Mouse (Mus musculus): Measurements from ENCODE around the gene Acsl5. TPM values are rescaled to one million over a fixed set of nuclear protein-coding genes. Genes with fewer than 3 reads are reported as not detected.

The Acsl5 gene
- polyA plus RNA-seq, 1 experiment from 2014 or later: 20.3 TPM

DNA sequence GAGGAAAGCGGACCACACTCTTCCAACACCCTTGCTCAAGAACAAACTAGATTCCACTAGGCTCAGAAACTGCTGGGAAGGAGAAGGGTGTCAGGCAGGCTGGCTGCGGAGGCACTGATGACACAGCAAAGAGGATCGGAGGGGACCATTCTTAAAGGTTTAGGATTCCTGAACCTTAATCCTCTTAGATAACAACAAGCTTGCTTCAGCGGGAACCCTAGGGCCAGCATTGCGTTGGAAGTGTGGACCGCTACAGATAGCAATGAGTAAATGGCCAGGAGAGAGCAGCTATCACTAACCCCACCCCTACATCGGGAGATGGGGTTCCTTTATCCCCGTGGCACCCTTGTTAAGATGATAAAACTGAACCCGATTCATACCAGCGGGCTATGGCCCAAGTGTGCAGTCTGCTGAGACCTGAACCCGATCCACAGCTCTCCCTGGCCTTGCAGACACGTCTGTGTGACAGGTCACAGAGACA lies 33.0 kb upstream of the Acsl5 start:
- H3K36me3 ChIP-seq: no peaks in the 10 kb centered on the region
- no peaks in the 10 kb centered on the region for H3K9me3 ChIP-seq
- H3K9ac ChIP-seq: no peak overlapping the region
- H3K4me2 ChIP-seq (replicated peaks): peak overlapping the region; percentile 59
- no peak overlapping the region for H3K27ac ChIP-seq
- H3K4me3 ChIP-seq: peak overlapping the region; percentile 31; the same call in 1 of the 2 replicates
- H3K27me3 ChIP-seq (replicated peaks): no peaks in the 10 kb centered on the region; the same call in 1 of the 2 replicates
- WGBS: 34% methylated on average over 12 of the region's 12 CpGs
- H3K4me1 ChIP-seq: no peaks in the 10 kb centered on the region
- ATAC-seq (ENCODE audit: low FRiP score, low read depth): no peak

GRCm38 (mm10) chr19:55219359-55219758 lies 32.4 kb upstream of the Acsl5 start:
- Histone ChIP-seq H3K27ac (no peak overlapping the region), H3K36me3 (no peaks in the 10 kb centered on the region), H3K27me3 (replicated peaks) (no peaks in the 10 kb centered on the region; the same call in 1 of the 2 replicates), H3K4me1 (no peaks in the 10 kb centered on the region), H3K9ac (no peak overlapping the region), H3K9me3 (no peaks in the 10 kb centered on the region), H3K4me3 (no peak overlapping the region), H3K4me2 (replicated peaks) (no peak overlapping the region)
- WGBS: 83% methylated on average over 8 of the region's 8 CpGs
- ATAC-seq (ENCODE audit: low FRiP score, low read depth): no peak

- Histone ChIP-seq H3K9me3 (no peaks in the 10 kb centered on the region), H3K4me1 (no peaks in the 10 kb centered on the region), H3K4me2 (replicated peaks) (no peak overlapping the region), H3K27ac (no peak overlapping the region), H3K9ac (no peak overlapping the region), H3K36me3 (no peaks in the 10 kb centered on the region), H3K27me3 (replicated peaks) (no peaks in the 10 kb centered on the region; the same call in 1 of the 2 replicates), H3K4me3 (no peak overlapping the region)
- ATAC-seq (ENCODE audit: low FRiP score, low read depth): no peak
- WGBS: 87% methylated on average over 6 of the region's 6 CpGs
Observed at GRCm38 (mm10) chr19:55221208-55221607, 30.5 kb upstream of the Acsl5 start.

GRCm38 (mm10) chr19:55222268-55222667 lies 29.5 kb upstream of the Acsl5 start:
- Histone ChIP-seq H3K9ac (no peak overlapping the region), H3K36me3 (no peaks in the 10 kb centered on the region), H3K9me3 (no peaks in the 10 kb centered on the region), H3K27me3 (replicated peaks) (no peaks in the 10 kb centered on the region; the same call in 1 of the 2 replicates), H3K4me3 (no peak overlapping the region), H3K4me2 (replicated peaks) (no peak overlapping the region), H3K4me1 (no peaks in the 10 kb centered on the region), H3K27ac (no peak overlapping the region)
- ATAC-seq (ENCODE audit: low FRiP score, low read depth): no peak
- WGBS: 89% methylated on average over 9 of the region's 9 CpGs

DNA sequence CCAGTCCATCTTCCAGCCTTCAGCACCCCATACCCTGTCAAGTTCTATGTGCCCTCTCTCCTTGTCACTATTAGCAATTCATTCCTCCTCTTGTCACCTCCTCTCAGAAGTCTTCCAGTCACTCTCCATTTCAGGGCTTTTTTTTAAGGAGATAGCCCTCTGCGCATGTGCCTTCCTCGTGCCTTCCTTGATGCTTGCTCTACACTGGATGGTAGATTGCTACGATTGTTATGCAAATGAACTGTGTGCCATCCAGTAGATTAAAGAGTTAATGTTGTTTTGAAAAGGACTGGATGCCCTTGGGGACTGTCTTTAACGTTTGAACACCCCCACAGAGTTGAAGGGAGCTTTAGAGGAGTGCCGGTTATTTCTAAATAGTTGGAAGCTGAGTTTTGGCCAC lies 25.1 kb upstream of the Acsl5 start:
- Histone ChIP-seq H3K27me3 (replicated peaks) (no peaks in the 10 kb centered on the region), H3K4me1 (no peaks in the 10 kb centered on the region), H3K4me2 (replicated peaks) (no peak overlapping the region), H3K36me3 (no peaks in the 10 kb centered on the region), H3K9ac (no peak overlapping the region), H3K4me3 (no peak overlapping the region), H3K9me3 (no peaks in the 10 kb centered on the region), H3K27ac (no peak overlapping the region)
- ATAC-seq (ENCODE audit: low FRiP score, low read depth): no peak
- 65% methylated on average over 5 of the region's 5 CpGs for WGBS

DNA sequence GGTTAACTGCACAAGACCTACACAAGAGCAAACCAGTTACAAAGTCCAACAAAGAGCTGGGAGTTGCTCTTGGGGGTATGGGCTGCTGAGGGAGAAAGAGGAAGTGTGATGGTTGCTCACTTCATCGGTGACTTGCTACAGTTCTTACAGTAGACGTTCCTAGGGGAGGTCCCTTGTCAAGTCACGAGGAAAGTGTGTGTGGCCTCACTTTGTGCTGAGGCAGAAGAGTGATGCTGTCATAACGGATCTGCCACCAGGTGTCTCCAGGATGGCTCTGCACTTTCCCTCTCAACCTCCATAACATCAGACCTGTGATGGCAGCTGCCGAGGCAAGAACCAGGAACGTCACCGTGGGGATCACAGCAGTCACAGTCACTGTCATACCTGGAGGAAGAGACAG lies 24.6 kb upstream of the Acsl5 start:
- 90% methylated on average over 7 of the region's 7 CpGs for WGBS
- H3K4me3 ChIP-seq: no peak overlapping the region
- H3K27ac ChIP-seq: no peak overlapping the region
- no peaks in the 10 kb centered on the region for H3K4me1 ChIP-seq
- no peak overlapping the region for H3K9ac ChIP-seq
- H3K27me3 ChIP-seq (replicated peaks): no peaks in the 10 kb centered on the region
- no peaks in the 10 kb centered on the region for H3K36me3 ChIP-seq
- no peak overlapping the region for H3K4me2 ChIP-seq (replicated peaks)
- no peaks in the 10 kb centered on the region for H3K9me3 ChIP-seq
- ATAC-seq (ENCODE audit: low FRiP score, low read depth): no peak

GRCm38 (mm10) chr19:55231081-55231480 lies 20.7 kb upstream of the Acsl5 start:
- H3K27ac ChIP-seq: no peak overlapping the region
- no peaks in the 10 kb centered on the region for H3K4me1 ChIP-seq
- H3K4me2 ChIP-seq (replicated peaks): no peak overlapping the region
- H3K36me3 ChIP-seq: no peaks in the 10 kb centered on the region
- no peak for ATAC-seq (ENCODE audit: low FRiP score, low read depth)
- no peak overlapping the region for H3K4me3 ChIP-seq
- H3K9me3 ChIP-seq: no peaks in the 10 kb centered on the region
- H3K27me3 ChIP-seq (replicated peaks): no peaks in the 10 kb centered on the region
- WGBS: 88% methylated on average over 10 of the region's 10 CpGs
- H3K9ac ChIP-seq: no peak overlapping the region

- H3K27me3 ChIP-seq (replicated peaks): no peaks in the 10 kb centered on the region
- H3K27ac ChIP-seq: no peak overlapping the region
- no peak overlapping the region for H3K4me2 ChIP-seq (replicated peaks)
- WGBS: 71% methylated on average over 8 of the region's 8 CpGs
- no peaks in the 10 kb centered on the region for H3K4me1 ChIP-seq
- no peak overlapping the region for H3K9ac ChIP-seq
- H3K36me3 ChIP-seq: no peaks in the 10 kb centered on the region
- no peak for ATAC-seq (ENCODE audit: low FRiP score, low read depth)
- no peaks in the 10 kb centered on the region for H3K9me3 ChIP-seq
- H3K4me3 ChIP-seq: no peak overlapping the region
Observed at GRCm38 (mm10) chr19:55232136-55232535, 19.6 kb upstream of the Acsl5 start.

DNA sequence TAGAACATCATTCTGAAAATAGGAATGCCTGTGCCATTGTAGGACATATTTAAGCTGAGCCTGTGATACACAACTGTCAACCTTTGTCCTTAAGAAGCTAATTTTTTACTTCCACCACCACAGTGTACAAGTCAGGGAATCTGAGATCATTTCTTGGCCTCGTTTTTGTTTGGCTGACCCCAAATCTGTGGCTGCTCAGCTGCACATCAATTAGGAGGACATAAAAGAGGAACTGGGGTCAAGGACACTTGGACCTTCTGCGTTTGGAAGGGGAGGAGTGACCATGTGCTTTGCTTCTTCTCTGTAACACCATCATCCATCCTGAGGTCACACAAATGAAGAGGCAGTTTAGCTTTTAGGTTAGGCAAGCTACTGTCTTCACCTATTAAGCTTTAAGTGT lies 15.7 kb upstream of the Acsl5 start:
- H3K4me2 ChIP-seq (replicated peaks): no peak overlapping the region
- no peaks in the 10 kb centered on the region for H3K36me3 ChIP-seq
- H3K27me3 ChIP-seq (replicated peaks): no peaks in the 10 kb centered on the region
- no peak for ATAC-seq (ENCODE audit: low FRiP score, low read depth)
- H3K9me3 ChIP-seq: no peaks in the 10 kb centered on the region
- H3K4me1 ChIP-seq: no peaks in the 10 kb centered on the region
- no peak overlapping the region for H3K4me3 ChIP-seq
- H3K9ac ChIP-seq: no peak overlapping the region
- 44% methylated on average over 2 of the region's 2 CpGs for WGBS
- H3K27ac ChIP-seq: no peak overlapping the region

DNA sequence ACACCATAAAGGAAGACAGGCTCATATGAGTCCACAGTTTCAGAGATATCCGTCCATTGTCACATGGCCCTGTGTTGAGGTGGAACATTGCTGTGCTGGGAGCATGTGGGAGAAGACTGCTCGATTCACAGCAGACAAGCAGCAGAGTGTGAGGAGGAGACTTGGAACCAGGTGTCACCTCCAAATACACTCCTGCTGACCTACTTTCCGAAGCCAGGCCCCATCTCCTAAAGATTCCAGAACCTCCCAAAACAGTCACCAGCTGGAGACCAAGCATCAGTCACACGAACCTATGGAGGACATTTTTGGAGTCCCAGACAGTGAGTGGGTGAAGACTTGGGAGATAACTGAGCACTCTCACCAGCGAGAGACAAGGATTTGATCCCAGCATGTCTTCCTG lies 15.2 kb upstream of the Acsl5 start:
- no peaks in the 10 kb centered on the region for H3K4me1 ChIP-seq
- H3K4me3 ChIP-seq: no peak overlapping the region
- no peak overlapping the region for H3K4me2 ChIP-seq (replicated peaks)
- H3K9me3 ChIP-seq: no peaks in the 10 kb centered on the region
- H3K9ac ChIP-seq: no peak overlapping the region
- H3K27me3 ChIP-seq (replicated peaks): no peaks in the 10 kb centered on the region
- no peak overlapping the region for H3K27ac ChIP-seq
- ATAC-seq (ENCODE audit: low FRiP score, low read depth): no peak
- WGBS: 80% methylated on average over 5 of the region's 5 CpGs
- no peaks in the 10 kb centered on the region for H3K36me3 ChIP-seq

DNA sequence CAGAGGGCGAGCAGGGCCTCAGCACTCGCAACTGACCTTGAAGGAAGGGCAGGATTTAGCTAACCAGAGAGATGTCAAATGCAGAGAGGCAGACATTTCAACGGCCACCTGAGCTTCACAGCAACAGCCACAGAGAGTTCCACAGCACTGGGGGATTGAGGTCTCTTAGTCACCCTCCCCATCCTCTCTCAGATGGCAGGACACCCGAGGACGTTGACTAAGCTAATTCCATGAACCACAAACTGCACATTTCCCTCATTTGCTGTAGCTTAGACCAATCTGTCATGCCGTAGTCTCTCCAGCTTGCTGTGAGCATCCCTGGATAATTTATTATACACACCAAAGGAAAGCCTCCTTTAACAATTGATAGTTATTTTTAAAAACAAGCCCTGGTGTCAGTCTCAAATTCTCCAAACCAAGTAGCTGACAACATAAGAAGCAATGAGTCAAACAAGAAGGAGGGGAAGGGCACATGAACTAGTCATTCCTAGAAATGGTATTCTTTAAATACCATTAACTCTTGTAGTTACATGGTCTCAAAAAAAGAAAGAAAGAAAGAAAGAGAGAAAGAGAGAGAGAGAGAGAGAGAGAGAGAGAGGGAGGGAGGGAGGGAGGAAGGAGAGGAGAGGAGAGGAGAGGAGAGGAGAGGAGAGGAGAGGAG lies 11.8 kb upstream of the Acsl5 start:
- Histone ChIP-seq H3K27ac (no peak overlapping the region), H3K4me3 (no peak overlapping the region), H3K27me3 (replicated peaks) (no peaks in the 10 kb centered on the region), H3K36me3 (no peaks in the 10 kb centered on the region), H3K9ac (no peak overlapping the region), H3K9me3 (no peaks in the 10 kb centered on the region), H3K4me2 (replicated peaks) (no peak overlapping the region), H3K4me1 (no peaks in the 10 kb centered on the region)
- ATAC-seq (ENCODE audit: low FRiP score, low read depth): no peak
- WGBS: 69% methylated on average over 6 of the region's 6 CpGs

DNA sequence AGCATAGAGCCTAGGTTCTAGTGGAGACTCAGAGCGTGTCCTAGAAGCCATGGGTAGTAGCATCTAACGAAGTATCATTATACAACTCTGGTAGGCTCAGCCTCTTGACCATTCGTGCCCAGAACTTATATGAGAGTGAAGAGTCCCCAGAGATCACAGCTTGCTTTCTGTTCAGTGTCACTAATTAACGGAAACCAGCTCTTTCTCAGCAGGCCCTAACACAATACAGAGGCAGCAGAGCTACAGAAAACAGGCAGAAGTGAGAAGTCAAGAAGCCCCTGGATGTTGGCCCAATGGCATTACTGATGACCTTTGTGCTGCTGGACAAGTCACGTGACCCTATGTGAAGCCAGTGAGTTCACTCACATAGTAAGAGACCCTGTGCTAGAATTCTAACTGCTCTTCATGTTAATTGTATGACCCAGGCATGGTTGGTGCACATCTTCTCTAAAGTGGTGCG lies 10.5 kb upstream of the Acsl5 start, which contains the start of gene Gucy2g:
Gucy2g (minus strand) TSS at position 51 of the 460 bp plus-strand sequence.
- Histone ChIP-seq H3K27ac (no peak within 1 kb of the TSS), H3K4me1 (no peaks in the 10 kb centered on the region), H3K9me3 (no peaks in the 10 kb centered on the region), H3K36me3 (no peaks in the 10 kb centered on the region), H3K9ac (no peak within 1 kb of the TSS), H3K4me2 (replicated peaks) (no peak within 1 kb of the TSS), H3K27me3 (replicated peaks) (no peaks in the 10 kb centered on the region), H3K4me3 (no peak within 1 kb of the TSS)
- WGBS: 80% methylated on average over 6 of the region's 6 CpGs
- no peak for ATAC-seq (ENCODE audit: low FRiP score, low read depth)

DNA sequence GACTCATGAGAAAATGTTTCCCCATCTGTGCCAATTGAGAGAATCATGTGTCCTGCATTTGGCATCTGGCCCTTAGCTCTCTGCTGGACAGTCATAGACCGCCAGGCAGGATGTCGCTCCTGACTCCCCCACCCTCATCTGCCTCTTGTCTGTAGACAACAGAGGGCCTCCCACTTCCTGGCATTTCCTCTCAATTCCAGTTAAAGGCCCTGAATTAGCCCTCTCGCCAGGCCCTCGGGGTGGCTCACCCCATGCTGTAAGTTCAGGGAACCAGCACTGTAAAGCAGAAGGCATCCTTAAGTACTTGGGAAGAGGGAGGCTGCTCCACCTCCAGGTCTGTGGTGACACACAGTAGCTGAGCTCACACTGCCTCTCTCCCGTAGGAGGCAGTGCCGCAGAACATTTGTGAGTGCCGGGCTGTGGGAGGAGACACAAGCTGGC lies 6.9 kb upstream of the Acsl5 start:
- Histone ChIP-seq H3K9me3 (no peaks in the 10 kb centered on the region), H3K27me3 (replicated peaks) (no peaks in the 10 kb centered on the region), H3K27ac (no peak overlapping the region), H3K4me1 (no peaks in the 10 kb centered on the region), H3K4me2 (replicated peaks) (no peak overlapping the region), H3K36me3 (no peaks in the 10 kb centered on the region), H3K9ac (no peak overlapping the region), H3K4me3 (no peak overlapping the region)
- no peak for ATAC-seq (ENCODE audit: low FRiP score, low read depth)
- 12% methylated on average over 7 of the region's 7 CpGs for whole genome bisulfite sequencing
